Mouse (Mus musculus) layer of hippocampus, adult 8-10 months (tissue): ENCODE data around the gene Sirt3. TPM values are rescaled to one million over a fixed set of nuclear protein-coding genes. Genes with fewer than 3 reads are reported as not detected.

Source experiments
- DNase-seq, 2 experiments: peaks; one replicate each; pipeline ENCODE4 v3.0.0; 2022; ENCODE audit warnings: low spot score in 2 of 2
- total RNA-seq, 4 experiments: library from RNA; stranded (reverse); gene quantifications; 2 replicates each; pipeline ENCODE4 v1.2.4; 2022

Gene Sirt3
- total RNA-seq, 4 experiments from 2014 or later: 65.3 to 73.7 (median 70.3) TPM

- DNase-seq: no peak
These were observed 33.5 kb downstream of the Sirt3 start for GRCm38 (mm10) chr7:140848591-140848990.

GRCm38 (mm10) chr7:140847755-140848580 lies 34.1 kb downstream of the Sirt3 start, which contains the start of gene Odf3:
Odf3 (plus strand) TSS chr7:140847805.
- no peak for DNase-seq

GRCm38 (mm10) chr7:140846676-140847075 lies 35.4 kb downstream of the Sirt3 start:
- no peak for DNase-seq

GRCm38 (mm10) chr7:140845683-140846082 lies 36.4 kb downstream of the Sirt3 start:
- DNase-seq: no peak

GRCm38 (mm10) chr7:140844905-140845665 lies 37.0 kb downstream of the Sirt3 start, which contains the start of gene Scgb1c1:
Scgb1c1 (plus strand) TSS chr7:140845547.
- DNase-seq: peak; percentile 68 to 87

- DNase-seq: no peak
These were observed 38.3 kb downstream of the Sirt3 start for GRCm38 (mm10) chr7:140843806-140844205.

- no peak for DNase-seq
These were observed 41.1 kb downstream of the Sirt3 start for GRCm38 (mm10) chr7:140840750-140841735.

GRCm38 (mm10) chr7:140839556-140839955 lies 42.6 kb downstream of the Sirt3 start:
- DNase-seq: no peak

- DNase-seq: peak in 1 of 2 experiments; percentile 70
These were observed 45.6 kb downstream of the Sirt3 start for GRCm38 (mm10) chr7:140836243-140837115.

GRCm38 (mm10) chr7:140835758-140836087 lies 46.4 kb downstream of the Sirt3 start:
- no peak for DNase-seq

GRCm38 (mm10) chr7:140834968-140835757 lies 46.9 kb downstream of the Sirt3 start, which contains the start of gene Urah:
Urah (plus strand) TSS chr7:140835018.
- DNase-seq: no peak

- DNase-seq: no peak
These were observed 48.8 kb downstream of the Sirt3 start for GRCm38 (mm10) chr7:140833341-140833740.

- no peak for DNase-seq
These were observed 50.7 kb downstream of the Sirt3 start for GRCm38 (mm10) chr7:140831447-140831846.

GRCm38 (mm10) chr7:140828171-140828881 lies 53.8 kb downstream of the Sirt3 start:
- DNase-seq: peak; percentile 65 to 73

- no peak for DNase-seq
These were observed 59.4 kb downstream of the Sirt3 start for GRCm38 (mm10) chr7:140822731-140823130.

GRCm38 (mm10) chr7:140821653-140822329 lies 60.3 kb downstream of the Sirt3 start, which contains the start of gene Zfp941:
Zfp941 (minus strand) TSS chr7:140822178.
- DNase-seq: peak; percentile 62 to 71

GRCm38 (mm10) chr7:140821305-140821652 lies 60.8 kb downstream of the Sirt3 start:
- no peak for DNase-seq

GRCm38 (mm10) chr7:140820173-140820572 lies 61.9 kb downstream of the Sirt3 start:
- no peak for DNase-seq
